Mouse (Mus musculus): ENCODE measurements at regions not wholly inside any gene's neighbourhood (a gene's known extent, or its start where the extent isn't known, plus 50 kb on each side); places are given as distances from the start of the nearest gene placed in this dataset.

GRCm38 (mm10) chr11:24396911-24397310, 319.1 kb downstream of the Bcl11a start:
- no peaks in the 10 kb centered on the region for H3K36me3 ChIP-seq (ENCODE audit: control insufficient read depth, insufficient read depth, low read length)
- H3K4me2 ChIP-seq = no peak overlapping the region
- no peaks in the 10 kb centered on the region for H3K4me1 ChIP-seq (ENCODE audit: control insufficient read depth, insufficient read depth, low read length)
- no peaks in the 10 kb centered on the region for H3K27me3 ChIP-seq (ENCODE audit: control insufficient read depth, insufficient read depth, low read length)
- no peaks in the 10 kb centered on the region for H3K9me3 ChIP-seq (replicated peaks; ENCODE audit: control insufficient read depth, low read length)
- H3K4me3 ChIP-seq (ENCODE audit: low read depth, low read length) = no peak overlapping the region
- no peak overlapping the region for H3K27ac ChIP-seq (ENCODE audit: low read depth, low read length)
- H3K9ac ChIP-seq (ENCODE audit: low read depth, low read length) = no peak overlapping the region
- no peak for ATAC-seq (replicated peaks; ENCODE audit: insufficient number of reproducible peaks, low FRiP score, low TSS enrichment)
- 75% methylated on average over 5 of the region's 5 CpGs for WGBS (ENCODE audit: insufficient replicate concordance)

GRCm38 (mm10) chr11:24397710-24398109, 319.9 kb downstream of the Bcl11a start:
- Histone ChIP-seq H3K9me3 (replicated peaks; ENCODE audit: control insufficient read depth, low read length) (no peaks in the 10 kb centered on the region), H3K27me3 (ENCODE audit: control insufficient read depth, insufficient read depth, low read length) (no peaks in the 10 kb centered on the region), H3K36me3 (ENCODE audit: control insufficient read depth, insufficient read depth, low read length) (no peaks in the 10 kb centered on the region), H3K4me3 (ENCODE audit: low read depth, low read length) (no peak overlapping the region), H3K4me1 (ENCODE audit: control insufficient read depth, insufficient read depth, low read length) (no peaks in the 10 kb centered on the region), H3K9ac (ENCODE audit: low read depth, low read length) (no peak overlapping the region), H3K4me2 (no peak overlapping the region), H3K27ac (ENCODE audit: low read depth, low read length) (no peak overlapping the region)
- ATAC-seq (replicated peaks; ENCODE audit: insufficient number of reproducible peaks, low FRiP score, low TSS enrichment) = no peak
- 67% methylated on average over 1 of the region's 1 CpGs for WGBS (ENCODE audit: insufficient replicate concordance)

- Histone ChIP-seq H3K27ac (ENCODE audit: low read depth, low read length) (no peak overlapping the region), H3K4me3 (ENCODE audit: low read depth, low read length) (no peak overlapping the region), H3K4me1 (ENCODE audit: control insufficient read depth, insufficient read depth, low read length) (no peaks in the 10 kb centered on the region), H3K4me2 (no peak overlapping the region), H3K9me3 (replicated peaks; ENCODE audit: control insufficient read depth, low read length) (no peaks in the 10 kb centered on the region), H3K9ac (ENCODE audit: low read depth, low read length) (no peak overlapping the region), H3K27me3 (ENCODE audit: control insufficient read depth, insufficient read depth, low read length) (no peaks in the 10 kb centered on the region), H3K36me3 (ENCODE audit: control insufficient read depth, insufficient read depth, low read length) (no peaks in the 10 kb centered on the region)
- 74% methylated on average over 3 of the region's 3 CpGs for WGBS (ENCODE audit: insufficient replicate concordance)
- no peak for ATAC-seq (replicated peaks; ENCODE audit: insufficient number of reproducible peaks, low FRiP score, low TSS enrichment)
Measured at GRCm38 (mm10) chr11:24401151-24401550, 323.3 kb downstream of the Bcl11a start.

- H3K4me2 ChIP-seq = no peak overlapping the region
- WGBS (ENCODE audit: insufficient replicate concordance) = 56% methylated on average over 3 of the region's 3 CpGs
- no peaks in the 10 kb centered on the region for H3K4me1 ChIP-seq (ENCODE audit: control insufficient read depth, insufficient read depth, low read length)
- H3K27ac ChIP-seq (ENCODE audit: low read depth, low read length) = no peak overlapping the region
- H3K27me3 ChIP-seq (ENCODE audit: control insufficient read depth, insufficient read depth, low read length) = no peaks in the 10 kb centered on the region
- H3K4me3 ChIP-seq (ENCODE audit: low read depth, low read length) = no peak overlapping the region
- H3K9ac ChIP-seq (ENCODE audit: low read depth, low read length) = no peak overlapping the region
- ATAC-seq (replicated peaks; ENCODE audit: insufficient number of reproducible peaks, low FRiP score, low TSS enrichment) = no peak
- H3K9me3 ChIP-seq (replicated peaks; ENCODE audit: control insufficient read depth, low read length) = no peaks in the 10 kb centered on the region
- H3K36me3 ChIP-seq (ENCODE audit: control insufficient read depth, insufficient read depth, low read length) = no peaks in the 10 kb centered on the region
Measured at GRCm38 (mm10) chr11:24402127-24402526, 324.3 kb downstream of the Bcl11a start.

GRCm38 (mm10) chr11:24414804-24415203, 336.9 kb downstream of the Bcl11a start:
- ATAC-seq (replicated peaks; ENCODE audit: insufficient number of reproducible peaks, low FRiP score, low TSS enrichment) = no peak
- Histone ChIP-seq H3K9ac (ENCODE audit: low read depth, low read length) (no peak overlapping the region), H3K9me3 (replicated peaks; ENCODE audit: control insufficient read depth, low read length) (no peaks in the 10 kb centered on the region; the same call in 1 of the 2 replicates), H3K27me3 (ENCODE audit: control insufficient read depth, insufficient read depth, low read length) (no peaks in the 10 kb centered on the region), H3K36me3 (ENCODE audit: control insufficient read depth, insufficient read depth, low read length) (no peaks in the 10 kb centered on the region), H3K4me3 (ENCODE audit: low read depth, low read length) (no peak overlapping the region), H3K4me1 (ENCODE audit: control insufficient read depth, insufficient read depth, low read length) (no peaks in the 10 kb centered on the region), H3K27ac (ENCODE audit: low read depth, low read length) (no peak overlapping the region), H3K4me2 (no peak overlapping the region)

GRCm38 (mm10) chr11:24422066-24422775, 344.4 kb downstream of the Bcl11a start:
- ATAC-seq (replicated peaks; ENCODE audit: insufficient number of reproducible peaks, low FRiP score, low TSS enrichment) = no peak
- no peaks in the 10 kb centered on the region for H3K4me1 ChIP-seq (ENCODE audit: control insufficient read depth, insufficient read depth, low read length)
- no peak overlapping the region for H3K4me3 ChIP-seq (ENCODE audit: low read depth, low read length)
- WGBS (ENCODE audit: insufficient replicate concordance) = 89% methylated on average over 10 of the region's 10 CpGs
- H3K27me3 ChIP-seq (ENCODE audit: control insufficient read depth, insufficient read depth, low read length) = no peaks in the 10 kb centered on the region
- H3K36me3 ChIP-seq (ENCODE audit: control insufficient read depth, insufficient read depth, low read length) = no peaks in the 10 kb centered on the region
- H3K27ac ChIP-seq (ENCODE audit: low read depth, low read length) = no peak overlapping the region
- H3K9me3 ChIP-seq (replicated peaks; ENCODE audit: control insufficient read depth, low read length) = no peaks in the 10 kb centered on the region; the same call in 1 of the 2 replicates
- no peak overlapping the region for H3K4me2 ChIP-seq
- H3K9ac ChIP-seq (ENCODE audit: low read depth, low read length) = no peak overlapping the region

- H3K36me3 ChIP-seq (ENCODE audit: control insufficient read depth, insufficient read depth, low read length) = no peaks in the 10 kb centered on the region
- H3K4me3 ChIP-seq (ENCODE audit: low read depth, low read length) = no peak overlapping the region
- H3K4me2 ChIP-seq = no peak overlapping the region
- H3K4me1 ChIP-seq (ENCODE audit: control insufficient read depth, insufficient read depth, low read length) = no peaks in the 10 kb centered on the region
- H3K27ac ChIP-seq (ENCODE audit: low read depth, low read length) = no peak overlapping the region
- H3K27me3 ChIP-seq (ENCODE audit: control insufficient read depth, insufficient read depth, low read length) = no peaks in the 10 kb centered on the region
- no peaks in the 10 kb centered on the region for H3K9me3 ChIP-seq (replicated peaks; ENCODE audit: control insufficient read depth, low read length)
- 61% methylated on average over 6 of the region's 6 CpGs for WGBS (ENCODE audit: insufficient replicate concordance)
- no peak overlapping the region for H3K9ac ChIP-seq (ENCODE audit: low read depth, low read length)
- ATAC-seq (replicated peaks; ENCODE audit: insufficient number of reproducible peaks, low FRiP score, low TSS enrichment) = no peak
Measured at GRCm38 (mm10) chr11:24423278-24423677, 345.4 kb downstream of the Bcl11a start.

- no peak for ATAC-seq (replicated peaks; ENCODE audit: insufficient number of reproducible peaks, low FRiP score, low TSS enrichment)
- WGBS (ENCODE audit: insufficient replicate concordance) = 32% methylated on average over 5 of the region's 5 CpGs
- no peak overlapping the region for H3K27ac ChIP-seq (ENCODE audit: low read depth, low read length)
Measured at GRCm38 (mm10) chr11:24426995-24427883, 349.4 kb downstream of the Bcl11a start.

More at GRCm38 (mm10) chr11:24426995-24427883, 349.4 kb downstream of the Bcl11a start:
- Histone ChIP-seq H3K27me3 (ENCODE audit: control insufficient read depth, insufficient read depth, low read length) (no peaks in the 10 kb centered on the region), H3K4me1 (ENCODE audit: control insufficient read depth, insufficient read depth, low read length) (no peaks in the 10 kb centered on the region), H3K9me3 (replicated peaks; ENCODE audit: control insufficient read depth, low read length) (no peaks in the 10 kb centered on the region), H3K36me3 (ENCODE audit: control insufficient read depth, insufficient read depth, low read length) (no peaks in the 10 kb centered on the region), H3K4me3 (ENCODE audit: low read depth, low read length) (no peak overlapping the region), H3K9ac (ENCODE audit: low read depth, low read length) (no peak overlapping the region), H3K4me2 (no peak overlapping the region)

Data from heart, embryonic 11.5 days (tissue).